Mouse (Mus musculus) heart, postnatal 0 days (tissue): ENCODE measurements around the gene 2310061I04Rik.
A peak's percentile ranks its signal among the peaks of the same experiment; 100 is the strongest.

Source experiments
- CTCF ChIP-seq: IDR thresholded peaks from 2 replicates; pipeline ENCODE4 v1.5.1; 2016; ENCODE audit warnings: antibody characterized with exemption, control low read depth, low read depth
- EP300 ChIP-seq: IDR thresholded peaks from 2 replicates; pipeline ENCODE4 v1.6.1; 2016; ENCODE audit warnings: antibody characterized with exemption, low read depth

DNA sequence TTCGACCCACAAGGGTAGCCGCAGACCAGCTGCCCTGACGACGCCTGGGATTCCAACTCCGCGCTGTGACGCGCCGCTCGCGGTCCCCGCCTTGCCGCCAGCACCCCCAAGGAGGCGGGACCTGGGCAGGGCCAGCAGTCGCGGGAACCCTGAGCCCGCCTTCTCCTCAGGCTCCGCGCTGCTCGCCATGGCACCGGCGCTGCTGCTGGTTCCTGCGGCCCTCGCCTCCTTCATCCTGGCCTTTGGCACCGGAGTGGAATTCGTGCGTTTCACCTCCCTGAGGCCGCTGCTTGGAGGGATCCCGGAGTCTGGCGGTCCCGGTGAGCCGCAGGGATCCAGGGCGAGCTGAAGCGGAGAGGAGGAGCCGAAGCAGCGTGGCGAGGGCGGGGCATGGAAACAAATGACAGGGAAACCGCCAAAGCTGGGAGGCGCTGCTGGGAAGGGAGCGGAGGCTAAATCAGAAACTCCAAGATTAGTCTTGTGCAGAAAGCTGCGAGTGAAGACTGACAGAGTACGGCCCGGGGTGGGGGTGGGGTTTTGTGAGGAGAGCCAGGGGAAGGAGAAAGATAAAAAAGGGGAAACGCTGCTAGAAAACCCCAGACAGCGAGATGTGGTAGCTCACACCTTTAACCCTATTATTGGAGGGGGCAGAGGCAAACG is 35.9 kb downstream of the 2310061I04Rik start, which contains the start of gene Nrm:
- peak; percentile 58 for TF ChIP-seq CTCF
- TF ChIP-seq EP300, result peak; percentile 24; the same call in 1 of the 2 replicates
